Mouse (Mus musculus): ENCODE results near the gene Slc12a8.

Slc12a8 gene

GRCm38 (mm10) chr16:33582495-33582894, 65.4 kb downstream of the Slc12a8 start:
- DNase-seq (ENCODE audit: low spot score in 2 of 2), result no peak

- DNase-seq (ENCODE audit: low spot score in 2 of 2), result no peak
Observed at GRCm38 (mm10) chr16:33583333-33583732, 66.2 kb downstream of the Slc12a8 start.

GRCm38 (mm10) chr16:33583881-33584454, 66.8 kb downstream of the Slc12a8 start:
- DNase-seq (ENCODE audit: low spot score in 2 of 2), result no peak

GRCm38 (mm10) chr16:33584455-33585082, 67.4 kb downstream of the Slc12a8 start:
- no peak for DNase-seq (ENCODE audit: low spot score in 2 of 2)

- no peak for DNase-seq (ENCODE audit: low spot score in 2 of 2)
Observed at GRCm38 (mm10) chr16:33585083-33585460, 67.9 kb downstream of the Slc12a8 start.

- DNase-seq (ENCODE audit: low spot score in 2 of 2), result peak in 1 of 2 experiments; percentile 68
Observed at GRCm38 (mm10) chr16:33587283-33588127, 70.4 kb downstream of the Slc12a8 start.

- no peak for DNase-seq (ENCODE audit: low spot score in 2 of 2)
Observed at GRCm38 (mm10) chr16:33588845-33589244, 71.7 kb downstream of the Slc12a8 start.

GRCm38 (mm10) chr16:33590438-33590837, 73.3 kb downstream of the Slc12a8 start:
- no peak for DNase-seq (ENCODE audit: low spot score in 2 of 2)

- DNase-seq (ENCODE audit: low spot score in 2 of 2), result no peak
Observed at GRCm38 (mm10) chr16:33591390-33592067, 74.4 kb downstream of the Slc12a8 start.

- no peak for DNase-seq (ENCODE audit: low spot score in 2 of 2)
Observed at GRCm38 (mm10) chr16:33592286-33592685, 75.2 kb downstream of the Slc12a8 start.

GRCm38 (mm10) chr16:33593467-33593866, 76.3 kb downstream of the Slc12a8 start:
- no peak for DNase-seq (ENCODE audit: low spot score in 2 of 2)

GRCm38 (mm10) chr16:33594037-33594771, 77.1 kb downstream of the Slc12a8 start:
- DNase-seq (ENCODE audit: low spot score in 2 of 2), result no peak

- DNase-seq (ENCODE audit: low spot score in 2 of 2), result no peak
Observed at GRCm38 (mm10) chr16:33595235-33595769, 78.2 kb downstream of the Slc12a8 start.

- no peak for DNase-seq (ENCODE audit: low spot score in 2 of 2)
Observed at GRCm38 (mm10) chr16:33596213-33596612, 79.1 kb downstream of the Slc12a8 start.

GRCm38 (mm10) chr16:33600216-33600615, 83.1 kb downstream of the Slc12a8 start:
- DNase-seq (ENCODE audit: low spot score in 2 of 2), result no peak

GRCm38 (mm10) chr16:33601299-33601698, 84.2 kb downstream of the Slc12a8 start:
- no peak for DNase-seq (ENCODE audit: low spot score in 2 of 2)

GRCm38 (mm10) chr16:33605647-33606596, 88.8 kb downstream of the Slc12a8 start:
- DNase-seq (ENCODE audit: low spot score in 2 of 2), result no peak

- DNase-seq (ENCODE audit: low spot score in 2 of 2), result no peak
Observed at GRCm38 (mm10) chr16:33606691-33607532, 89.8 kb downstream of the Slc12a8 start.

GRCm38 (mm10) chr16:33609554-33609953, 92.4 kb downstream of the Slc12a8 start:
- peak in 1 of 2 experiments; percentile 44 for DNase-seq (ENCODE audit: low spot score in 2 of 2)

Data from urinary bladder, postnatal 4 days (tissue).